Mouse (Mus musculus) testis, adult 2 months (tissue): Measurements from ENCODE around the gene Gxylt2. TPM values are rescaled to one million over a fixed set of nuclear protein-coding genes. Genes with fewer than 3 reads are reported as not detected.

Experiments
- H3K27ac ChIP-seq: fragments of 200-500 bp; 2 replicates; pipeline ENCODE4 v1.5.1; 2012; ENCODE audit warnings: low read depth, low read length; ENCODE audit not compliant: control insufficient read depth, insufficient read depth
- H3K27me3 ChIP-seq: fragments of 200-500 bp; 2 replicates; pipeline ENCODE4 v1.6.1; 2012; ENCODE audit warnings: mild to moderate bottlenecking, low read length, moderate library complexity; ENCODE audit not compliant: control insufficient read depth, insufficient read depth
- H3K36me3 ChIP-seq: fragments of 200-500 bp; 2 replicates; pipeline ENCODE4 v1.6.1; 2012; ENCODE audit warnings: mild to moderate bottlenecking, low read length; ENCODE audit not compliant: control insufficient read depth, insufficient read depth
- H3K4me1 ChIP-seq: fragments of 200-500 bp; 2 replicates; pipeline ENCODE4 v1.6.1; 2012; ENCODE audit warnings: low read length; ENCODE audit not compliant: control insufficient read depth, insufficient read depth
- H3K4me3 ChIP-seq: fragments of 200-500 bp; 2 replicates; pipeline ENCODE4 v1.5.1; 2012; ENCODE audit warnings: low read depth, mild to moderate bottlenecking, low read length, moderate library complexity, mixed read lengths; ENCODE audit not compliant: control insufficient read depth
- CTCF ChIP-seq: fragments of 200-500 bp; IDR thresholded peaks from 2 replicates; pipeline ENCODE4 v1.5.1; 2012; ENCODE audit warnings: low read depth, mild to moderate bottlenecking, inconsistent platforms, low read length, moderate library complexity; ENCODE audit not compliant: control insufficient read depth, insufficient read depth, insufficient replicate concordance
- POLR2A ChIP-seq: fragments of 200-500 bp; IDR thresholded peaks from 2 replicates; pipeline ENCODE4 v1.6.1; 2012; ENCODE audit warnings: low read depth, mild to moderate bottlenecking, inconsistent platforms, low read length, moderate library complexity; ENCODE audit not compliant: control insufficient read depth
- polyA plus RNA-seq: library from polyadenylated mRNA; depleted of rRNA; stranded (reverse); fragments of >200 nt; gene quantifications from 2 replicates; pipeline ENCODE4 v1.2.3, GENCODE M21; 2012

Gene Gxylt2
- polyA plus RNA-seq, 1 experiment = 2.0 TPM

GRCm38 (mm10) chr6:100800497-100800955 is 96.0 kb downstream of the Gxylt2 start:
- H3K4me1 ChIP-seq = no peaks in the 10 kb centered on the region
- H3K27ac ChIP-seq = no peak overlapping the region
- H3K4me3 ChIP-seq = no peak overlapping the region
- TF ChIP-seq POLR2A = no peak
- TF ChIP-seq CTCF = no peak
- no peaks in the 10 kb centered on the region for H3K36me3 ChIP-seq
- no peaks in the 10 kb centered on the region for H3K27me3 ChIP-seq

DNA sequence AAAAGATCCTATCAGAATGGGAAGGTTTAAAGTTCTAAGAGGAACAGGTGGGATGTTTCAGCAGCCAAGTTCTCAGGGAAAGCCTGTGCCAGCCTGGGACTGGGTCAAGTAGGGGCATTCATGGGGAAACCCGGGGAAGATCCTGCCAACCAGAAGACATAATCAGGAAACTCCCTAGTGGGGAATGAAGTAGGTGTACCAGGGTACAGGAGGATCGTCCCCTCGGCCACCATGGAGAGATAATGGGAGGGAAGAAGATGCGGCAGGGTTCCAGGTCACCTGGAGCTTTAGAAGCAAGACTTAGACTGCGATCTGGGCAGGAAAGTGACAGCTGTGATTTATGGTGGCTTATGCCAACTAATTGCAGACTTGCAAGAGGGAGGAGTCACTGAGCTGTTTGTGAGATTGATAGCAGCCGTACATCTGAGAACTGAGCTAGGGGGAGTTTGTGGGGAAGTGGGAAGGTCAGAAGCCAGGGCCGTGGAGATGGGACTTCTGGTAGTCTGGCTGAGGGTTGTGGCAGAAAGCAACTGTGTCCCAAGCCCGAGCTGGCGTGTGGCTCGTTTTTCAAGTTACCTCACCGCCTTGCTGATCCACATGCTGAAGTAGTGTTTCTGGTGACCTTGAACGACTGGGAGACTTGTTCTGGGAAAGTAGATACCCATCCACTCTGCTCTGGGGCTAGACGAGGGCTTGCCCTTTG is 98.0 kb downstream of the Gxylt2 start:
- Histone ChIP-seq H3K36me3 (no peaks in the 10 kb centered on the region), H3K27ac (no peak overlapping the region), H3K27me3 (no peaks in the 10 kb centered on the region), H3K4me3 (no peak overlapping the region), H3K4me1 (no peaks in the 10 kb centered on the region)
- TF ChIP-seq CTCF (no peak), POLR2A (no peak)

DNA sequence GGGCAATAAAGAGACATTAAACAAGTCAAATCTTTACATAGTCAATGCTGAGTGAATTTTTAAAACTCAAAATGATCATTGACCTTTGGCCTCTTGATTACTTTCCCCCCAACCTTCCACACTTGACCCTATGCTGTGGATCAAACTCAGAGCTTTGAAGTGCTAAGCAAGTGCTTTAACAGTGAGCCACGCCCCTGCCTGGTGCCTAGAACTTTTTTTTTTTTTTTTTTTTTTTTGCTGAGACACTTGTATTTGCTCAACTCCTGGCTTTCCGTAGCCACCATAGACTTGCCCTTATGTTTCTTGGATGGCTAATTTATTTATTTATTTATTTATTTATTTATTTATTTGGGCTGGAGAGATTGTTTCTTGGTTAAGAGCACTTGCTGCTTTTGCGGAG is 98.7 kb downstream of the Gxylt2 start:
- H3K27ac ChIP-seq = no peak overlapping the region
- no peaks in the 10 kb centered on the region for H3K36me3 ChIP-seq
- TF ChIP-seq CTCF = no peak
- no peak for TF ChIP-seq POLR2A

GRCm38 (mm10) chr6:100807187-100807586 is 102.7 kb downstream of the Gxylt2 start:
- H3K4me3 ChIP-seq = no peak overlapping the region
- H3K27me3 ChIP-seq = no peaks in the 10 kb centered on the region
- no peak for TF ChIP-seq POLR2A
- TF ChIP-seq CTCF = no peak
- no peak overlapping the region for H3K27ac ChIP-seq
- no peaks in the 10 kb centered on the region for H3K36me3 ChIP-seq
- no peaks in the 10 kb centered on the region for H3K4me1 ChIP-seq

More for the DNA sequence above, 98.7 kb downstream of the Gxylt2 start:
- no peaks in the 10 kb centered on the region for H3K27me3 ChIP-seq
- H3K4me3 ChIP-seq = no peak overlapping the region
- H3K4me1 ChIP-seq = no peaks in the 10 kb centered on the region

GRCm38 (mm10) chr6:100807746-100808145 is 103.2 kb downstream of the Gxylt2 start:
- H3K36me3 ChIP-seq = no peaks in the 10 kb centered on the region
- H3K27me3 ChIP-seq = no peaks in the 10 kb centered on the region
- no peak for TF ChIP-seq POLR2A
- TF ChIP-seq CTCF = no peak
- H3K4me1 ChIP-seq = no peaks in the 10 kb centered on the region
- no peak overlapping the region for H3K4me3 ChIP-seq
- no peak overlapping the region for H3K27ac ChIP-seq

GRCm38 (mm10) chr6:100808221-100808778 is 103.8 kb downstream of the Gxylt2 start:
- no peaks in the 10 kb centered on the region for H3K4me1 ChIP-seq
- no peak overlapping the region for H3K4me3 ChIP-seq
- no peaks in the 10 kb centered on the region for H3K27me3 ChIP-seq
- TF ChIP-seq POLR2A (no peak), CTCF (no peak)
- H3K27ac ChIP-seq = no peak overlapping the region
- no peaks in the 10 kb centered on the region for H3K36me3 ChIP-seq

- H3K27ac ChIP-seq = no peak overlapping the region
- H3K4me1 ChIP-seq = no peaks in the 10 kb centered on the region
- no peaks in the 10 kb centered on the region for H3K36me3 ChIP-seq
- no peak for TF ChIP-seq POLR2A
- TF ChIP-seq CTCF = no peak
- H3K4me3 ChIP-seq = no peak overlapping the region
- H3K27me3 ChIP-seq = no peaks in the 10 kb centered on the region
Observed at GRCm38 (mm10) chr6:100810117-100810516, 105.6 kb downstream of the Gxylt2 start.
